Mouse (Mus musculus): ENCODE results near the gene Adgrl2.
A peak's percentile ranks its signal among the peaks of the same experiment; 100 is the strongest.

The Adgrl2 gene

GRCm38 (mm10) chr3:148977124-148977529 is 13.2 kb downstream of the Adgrl2 start:
- peak; percentile 38 to 59 for DNase-seq (ENCODE audit: low spot score in 2 of 2)

GRCm38 (mm10) chr3:148971893-148972596 is 18.3 kb downstream of the Adgrl2 start:
- no peak for DNase-seq (ENCODE audit: low spot score in 2 of 2)

GRCm38 (mm10) chr3:148964991-148965605 is 25.3 kb downstream of the Adgrl2 start:
- no peak for DNase-seq (ENCODE audit: low spot score in 2 of 2)

GRCm38 (mm10) chr3:148963381-148964044 is 26.8 kb downstream of the Adgrl2 start:
- no peak for DNase-seq (ENCODE audit: low spot score in 2 of 2)

- DNase-seq (ENCODE audit: low spot score in 2 of 2): no peak
Measured at GRCm38 (mm10) chr3:148961611-148962010, 28.7 kb downstream of the Adgrl2 start.

- no peak for DNase-seq (ENCODE audit: low spot score in 2 of 2)
Measured at GRCm38 (mm10) chr3:148960751-148961289, 29.5 kb downstream of the Adgrl2 start.

GRCm38 (mm10) chr3:148960215-148960614 is 30.1 kb downstream of the Adgrl2 start:
- DNase-seq (ENCODE audit: low spot score in 2 of 2): no peak

- DNase-seq (ENCODE audit: low spot score in 2 of 2): peak in 1 of 2 experiments; percentile 41
Measured at GRCm38 (mm10) chr3:148959327-148960025, 30.9 kb downstream of the Adgrl2 start.

- no peak for DNase-seq (ENCODE audit: low spot score in 2 of 2)
Measured at GRCm38 (mm10) chr3:148958714-148959113, 31.6 kb downstream of the Adgrl2 start.

- no peak for DNase-seq (ENCODE audit: low spot score in 2 of 2)
Measured at GRCm38 (mm10) chr3:148958185-148958584, 32.2 kb downstream of the Adgrl2 start.

- DNase-seq (ENCODE audit: low spot score in 2 of 2): peak; percentile 71 to 74
Measured at GRCm38 (mm10) chr3:148956887-148957286, 33.5 kb downstream of the Adgrl2 start.

GRCm38 (mm10) chr3:148949796-148950195 is 40.6 kb downstream of the Adgrl2 start:
- no peak for DNase-seq (ENCODE audit: low spot score in 2 of 2)

GRCm38 (mm10) chr3:148947805-148948405 is 42.5 kb downstream of the Adgrl2 start:
- no peak for DNase-seq (ENCODE audit: low spot score in 2 of 2)

- no peak for DNase-seq (ENCODE audit: low spot score in 2 of 2)
Measured at GRCm38 (mm10) chr3:148947266-148947665, 43.1 kb downstream of the Adgrl2 start.

- DNase-seq (ENCODE audit: low spot score in 2 of 2): no peak
Measured at GRCm38 (mm10) chr3:148945534-148945933, 44.8 kb downstream of the Adgrl2 start.

GRCm38 (mm10) chr3:148939457-148939856 is 50.9 kb downstream of the Adgrl2 start:
- DNase-seq (ENCODE audit: low spot score in 2 of 2): peak; percentile 53 to 54

GRCm38 (mm10) chr3:148935056-148935455 is 55.3 kb downstream of the Adgrl2 start:
- peak in 1 of 2 experiments; percentile 49 for DNase-seq (ENCODE audit: low spot score in 2 of 2)

GRCm38 (mm10) chr3:148934279-148934678 is 56.1 kb downstream of the Adgrl2 start:
- no peak for DNase-seq (ENCODE audit: low spot score in 2 of 2)

GRCm38 (mm10) chr3:148933160-148933559 is 57.2 kb downstream of the Adgrl2 start:
- DNase-seq (ENCODE audit: low spot score in 2 of 2): no peak

GRCm38 (mm10) chr3:148930913-148931312 is 59.4 kb downstream of the Adgrl2 start:
- no peak for DNase-seq (ENCODE audit: low spot score in 2 of 2)

GRCm38 (mm10) chr3:148926330-148926729 is 64.0 kb downstream of the Adgrl2 start:
- no peak for DNase-seq (ENCODE audit: low spot score in 2 of 2)
